Mouse (Mus musculus): ENCODE data around the gene Caly. TPM values are rescaled to one million over a fixed set of nuclear protein-coding genes. Genes with fewer than 3 reads are reported as not detected.
A peak's percentile ranks its signal among the peaks of the same experiment; 100 is the strongest.

The Caly gene
- polyA plus RNA-seq, 1 experiment = 0.83 TPM

DNA sequence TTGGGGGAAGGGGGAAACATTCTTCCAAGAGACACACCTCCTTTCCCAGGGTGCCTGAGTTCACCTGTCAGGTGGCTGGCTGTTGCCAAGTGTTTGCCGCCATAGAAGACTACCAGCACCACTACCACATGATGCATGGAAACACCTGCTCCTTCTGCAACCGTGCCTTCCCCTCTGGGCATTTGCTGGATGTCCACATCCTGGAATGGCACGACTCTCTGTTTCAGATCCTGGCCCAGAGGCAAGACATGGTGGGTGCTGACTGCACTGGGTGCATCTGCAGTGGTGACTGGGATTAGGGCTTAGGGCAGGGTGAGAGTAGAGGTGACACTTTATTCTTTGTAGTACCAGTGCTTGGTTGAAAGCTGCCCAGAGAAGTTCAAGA lies 45.2 kb downstream of the Caly start:
- DNase-seq (ENCODE audit: low spot score) = no peak

DNA sequence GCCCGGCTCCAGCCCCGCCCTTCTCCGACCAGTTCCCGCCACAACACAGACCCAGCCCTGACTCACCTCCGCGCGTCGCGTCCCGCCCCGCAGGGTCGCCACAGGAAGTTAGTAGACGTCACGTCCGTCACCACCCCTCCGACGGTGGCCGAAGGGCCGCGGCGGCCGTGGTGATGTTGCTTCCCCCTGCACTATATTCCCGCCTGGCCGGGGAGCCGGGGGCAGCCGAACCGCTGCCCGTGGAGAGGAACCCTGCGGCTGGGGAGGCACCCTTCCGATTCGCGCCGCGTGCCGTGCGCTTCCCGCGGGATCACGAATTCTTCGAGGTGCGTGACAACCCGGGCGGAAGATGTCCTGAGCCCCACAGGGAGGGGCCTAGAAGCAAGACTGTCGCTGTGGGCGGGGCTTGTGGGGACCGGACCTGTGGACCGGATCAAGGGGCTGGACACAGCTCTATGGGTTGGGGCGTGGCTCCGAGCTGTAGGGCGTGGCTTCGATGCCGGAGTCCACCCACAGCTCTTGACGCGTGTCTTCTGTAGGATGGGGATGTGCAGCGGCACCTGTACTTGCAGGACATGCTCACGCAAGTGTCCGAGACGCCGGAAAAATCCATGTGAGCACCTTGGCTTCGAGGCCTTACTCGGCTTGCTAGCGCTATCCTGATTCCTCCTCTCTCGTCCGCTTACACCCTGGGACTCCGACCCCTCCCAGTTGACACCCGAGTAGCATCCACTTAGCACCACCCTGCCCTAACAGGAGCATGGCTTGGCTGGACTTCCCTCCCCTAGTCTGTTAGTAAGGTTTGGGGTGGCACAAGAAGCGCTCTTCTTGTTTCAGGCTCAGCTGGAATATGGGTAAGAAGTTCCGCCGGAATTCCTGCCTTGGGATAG lies 45.8 kb downstream of the Caly start, which contains the start of the genes Zfp511 and Tubgcp2:
Gene Zfp511, plus strand, starts transcription at position 111 of the 890 bp plus-strand sequence.
Gene Tubgcp2, minus strand, starts transcription at position 389 of the 890 bp plus-strand sequence.
- peak; percentile 90 for DNase-seq (ENCODE audit: low spot score)

DNA sequence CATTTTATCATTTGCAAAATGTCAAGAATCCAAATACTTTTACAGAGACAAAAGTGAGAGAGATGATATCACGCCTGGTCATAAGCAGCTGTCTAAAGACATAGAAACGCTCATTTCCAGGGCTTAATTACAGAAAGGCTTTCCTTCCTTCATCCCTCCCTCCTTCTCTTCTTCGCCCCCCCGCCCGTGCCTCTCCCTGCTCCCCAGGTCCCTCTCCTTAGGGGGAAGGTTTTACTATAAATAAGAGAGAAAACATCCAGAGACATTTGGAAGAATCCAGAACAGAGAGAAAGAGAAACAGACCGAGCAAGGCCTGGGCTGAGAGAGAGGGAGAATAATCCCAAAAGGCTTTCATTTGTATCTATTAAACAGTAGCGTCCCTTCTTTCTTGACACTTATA lies 46.9 kb downstream of the Caly start:
- no peak for DNase-seq (ENCODE audit: low spot score)

DNA sequence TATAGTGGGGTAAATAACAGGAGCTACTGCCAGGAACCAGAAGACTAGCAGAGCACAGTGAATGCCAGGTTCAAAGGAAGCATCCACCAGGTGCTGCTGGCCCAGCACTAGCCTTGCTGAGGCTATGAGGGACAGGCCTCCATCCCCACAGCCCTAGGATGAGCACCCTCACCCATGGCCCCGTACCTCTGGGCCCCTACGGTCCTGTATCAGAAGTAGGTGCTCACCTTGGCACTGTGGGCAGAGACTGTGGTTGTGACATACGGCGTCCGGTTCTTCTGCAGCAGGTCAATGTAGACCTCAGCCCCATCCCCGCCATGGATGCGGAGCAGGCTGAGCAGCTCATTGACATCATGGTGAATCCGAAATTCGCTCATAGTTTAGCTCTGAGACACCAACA lies 49.0 kb downstream of the Caly start:
- DNase-seq (ENCODE audit: low spot score) = no peak

DNA sequence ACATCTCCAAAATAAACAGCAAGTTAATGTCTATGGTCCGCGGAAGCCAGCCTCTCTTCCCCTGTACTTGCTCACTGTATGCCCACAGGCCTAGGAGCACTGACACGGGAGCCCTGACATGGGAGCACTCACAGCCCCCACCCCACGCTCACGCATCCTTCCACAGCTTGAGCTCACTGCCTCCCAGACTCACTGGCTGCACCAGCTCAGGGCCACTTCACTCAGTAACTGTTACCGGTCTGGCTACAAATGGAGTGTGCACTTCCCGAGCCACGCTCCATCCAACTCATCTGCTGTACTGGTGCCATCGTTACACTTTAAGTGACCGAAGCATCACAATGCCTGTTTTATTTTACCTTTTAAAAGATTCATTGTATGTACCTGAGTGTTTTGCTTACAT lies 50.0 kb downstream of the Caly start:
- DNase-seq (ENCODE audit: low spot score) = no peak

DNA sequence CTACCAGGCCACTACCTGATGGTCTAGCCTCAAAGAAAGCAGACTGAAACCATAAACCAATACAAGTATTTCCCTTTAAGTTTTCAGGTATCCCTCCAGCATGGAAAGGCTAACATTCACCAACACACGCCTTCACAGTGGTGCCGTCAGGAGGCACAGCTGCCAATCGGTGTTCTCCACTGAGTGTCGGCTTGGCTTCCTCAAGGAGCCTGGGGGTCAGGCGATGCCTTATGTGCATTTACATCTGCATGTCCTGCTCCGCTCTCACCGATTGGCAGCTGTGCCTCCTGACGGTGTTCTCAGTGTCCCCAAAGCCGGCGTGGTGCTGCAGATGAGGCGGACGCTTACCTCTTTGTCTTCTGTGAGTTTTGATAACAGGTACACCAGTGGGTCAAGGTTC lies 50.6 kb downstream of the Caly start:
- no peak for DNase-seq (ENCODE audit: low spot score)

Other genes starting within 250 kb of the Caly start
- gene Adgra1, start 248.4 kb downstream of the Caly start, polyA plus RNA-seq (2012; rRNA removed) = 2.1 and 3.5 TPM in 2 replicates
- gene Kndc1, start 187.9 kb downstream of the Caly start, polyA plus RNA-seq (2012; rRNA removed) = 0.03 and 0.07 TPM in 2 replicates
- gene Utf1, start 138.8 kb downstream of the Caly start, polyA plus RNA-seq (2012; rRNA removed) = not detected in 2 replicates
- 0.37 and 0.70 TPM in 2 replicates for gene 6430531B16Rik, start 103.8 kb downstream of the Caly start, polyA plus RNA-seq (2012; rRNA removed)
- 5.8 and 6.3 TPM in 2 replicates for gene Adam8, start 90.0 kb downstream of the Caly start, polyA plus RNA-seq (2012; rRNA removed)
- gene Zfp511, start 46.2 kb downstream of the Caly start, polyA plus RNA-seq (2012; rRNA removed) = 72.4 and 98.7 TPM in 2 replicates
- 33.2 and 33.3 TPM in 2 replicates for gene Tubgcp2, start 45.9 kb downstream of the Caly start, polyA plus RNA-seq (2012; rRNA removed)
- gene Msx3, start 33.5 kb downstream of the Caly start, polyA plus RNA-seq (2012; rRNA removed) = 0.03 TPM in 2 replicates
- 3.3 TPM in 2 replicates for gene Prap1, start 10.8 kb upstream of the Caly start, polyA plus RNA-seq (2012; rRNA removed)
- gene Fuom, start 19.9 kb upstream of the Caly start, polyA plus RNA-seq (2012; rRNA removed) = 61.2 and 63.5 TPM in 2 replicates
- gene Paox, start 33.3 kb upstream of the Caly start, polyA plus RNA-seq (2012; rRNA removed) = 8.1 and 11.0 TPM in 2 replicates
- gene Echs1, start 33.9 kb upstream of the Caly start, polyA plus RNA-seq (2012; rRNA removed) = 112 and 118 TPM in 2 replicates
- 26.1 and 31.0 TPM in 2 replicates for gene Mtg1, start 55.0 kb upstream of the Caly start, polyA plus RNA-seq (2012; rRNA removed)
- 4.8 and 8.9 TPM in 2 replicates for gene Sprn, start 72.3 kb upstream of the Caly start, polyA plus RNA-seq (2012; rRNA removed)
- gene Olfr522, start 82.2 kb upstream of the Caly start, polyA plus RNA-seq (2012; rRNA removed) = not detected in 2 replicates
- gene Olfr523, start 90.7 kb upstream of the Caly start, polyA plus RNA-seq (2012; rRNA removed) = not detected in 2 replicates
- gene Olfr524, start 123.4 kb upstream of the Caly start, polyA plus RNA-seq (2012; rRNA removed) = not detected in 2 replicates
- 1.1 and 1.2 TPM in 2 replicates for gene Cd163l1, start 135.7 kb upstream of the Caly start, polyA plus RNA-seq (2012; rRNA removed)
- 0.09 and 0.22 TPM in 2 replicates for gene 5830411N06Rik, start 164.7 kb upstream of the Caly start, polyA plus RNA-seq (2012; rRNA removed)
- not detected in 2 replicates for gene Olfr525, start 238.3 kb upstream of the Caly start, polyA plus RNA-seq (2012; rRNA removed)

Measured in urinary bladder, adult 2 months (tissue).